Mouse (Mus musculus): ENCODE data around the gene Coil.

Gene Coil

DNA sequence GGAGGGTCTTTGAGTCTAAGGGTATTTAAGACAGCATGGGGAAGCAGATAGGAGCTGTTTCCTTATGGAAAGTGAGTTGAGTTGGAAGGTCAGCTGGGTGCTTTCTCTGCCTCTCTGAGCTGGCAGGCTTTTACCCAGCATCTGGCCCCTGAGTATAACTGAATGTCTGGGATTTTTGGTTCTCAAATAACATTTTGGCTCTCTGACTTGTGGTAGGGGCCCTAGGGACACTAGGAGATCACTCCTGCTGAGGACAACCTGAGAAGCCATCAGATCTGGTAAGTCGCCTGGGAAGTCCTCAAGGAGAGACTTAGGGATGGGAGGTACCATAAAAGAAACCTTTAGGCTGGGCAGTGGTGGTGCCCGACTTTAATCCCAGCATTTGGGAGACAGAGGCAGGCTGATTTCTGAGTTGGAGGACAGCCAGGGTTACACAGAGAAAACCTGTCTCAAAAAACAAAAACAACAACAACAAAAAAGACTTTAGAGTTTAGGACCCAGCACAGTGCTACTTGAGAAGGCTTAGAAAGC, at the start of gene Coil:
TSS of gene Coil (plus strand) at position 51 of the 531 bp plus-strand sequence.
- DNase-seq (ENCODE audit: low read depth) = no peak

DNA sequence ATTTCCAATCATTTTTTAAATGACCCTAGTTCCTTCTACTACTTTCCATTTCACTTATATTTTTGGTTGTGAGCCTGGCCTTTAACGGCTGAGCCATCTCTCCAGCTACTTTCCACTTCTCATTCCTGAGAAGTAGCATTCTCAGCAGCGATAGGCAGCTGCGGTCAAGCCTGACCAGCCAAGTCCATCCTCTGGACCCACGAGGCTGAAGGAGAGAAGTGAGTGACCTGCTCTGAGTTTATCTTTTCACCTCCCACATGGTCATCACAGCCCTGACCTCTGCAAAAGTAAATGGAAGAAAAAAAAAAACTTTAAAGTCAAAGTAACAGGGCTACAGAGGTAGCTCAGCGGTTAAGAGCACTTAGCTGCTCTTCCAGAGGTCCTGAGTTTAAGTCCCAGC, 43.5 kb upstream of the Coil start:
- no peak for DNase-seq (ENCODE audit: low read depth)

DNA sequence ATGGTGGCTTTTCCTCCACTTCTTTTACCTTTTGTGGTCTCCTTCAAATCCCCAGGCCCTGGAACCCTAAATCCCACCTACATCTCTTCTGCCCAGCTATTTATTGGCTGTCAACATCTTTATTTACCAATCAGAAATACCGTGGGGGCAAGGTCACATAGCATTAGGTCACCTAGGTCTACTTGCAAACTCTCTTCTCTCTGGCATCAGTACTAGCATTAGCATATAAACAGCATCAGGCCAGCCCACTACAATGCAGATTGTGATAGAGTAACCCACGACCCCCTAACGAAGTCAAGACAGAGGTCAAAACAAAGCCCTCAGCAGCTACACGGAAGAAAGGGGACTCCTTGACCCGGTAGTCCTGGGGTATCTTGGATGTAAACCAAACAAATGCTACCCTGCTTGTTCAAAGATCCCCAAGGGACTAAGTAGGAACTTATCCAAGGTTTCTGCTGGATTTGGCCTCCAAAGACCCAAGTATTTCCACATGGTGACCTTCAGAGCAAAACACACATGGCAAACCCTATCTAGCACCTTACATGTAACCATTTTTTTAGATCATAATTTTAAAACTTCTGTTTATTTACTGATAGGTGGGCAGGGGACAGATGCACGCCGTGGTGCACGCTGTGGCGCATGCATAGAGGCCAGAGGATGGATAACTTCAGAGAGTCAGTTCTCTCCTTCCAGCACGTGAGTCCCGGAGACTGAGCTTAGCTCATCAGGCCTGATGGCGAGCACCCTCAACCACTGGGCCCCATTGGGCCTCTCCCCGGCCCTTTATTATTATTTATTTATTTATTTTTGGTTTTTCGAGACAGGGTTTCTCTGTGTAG, 38.1 kb upstream of the Coil start:
- DNase-seq (ENCODE audit: low read depth) = no peak

DNA sequence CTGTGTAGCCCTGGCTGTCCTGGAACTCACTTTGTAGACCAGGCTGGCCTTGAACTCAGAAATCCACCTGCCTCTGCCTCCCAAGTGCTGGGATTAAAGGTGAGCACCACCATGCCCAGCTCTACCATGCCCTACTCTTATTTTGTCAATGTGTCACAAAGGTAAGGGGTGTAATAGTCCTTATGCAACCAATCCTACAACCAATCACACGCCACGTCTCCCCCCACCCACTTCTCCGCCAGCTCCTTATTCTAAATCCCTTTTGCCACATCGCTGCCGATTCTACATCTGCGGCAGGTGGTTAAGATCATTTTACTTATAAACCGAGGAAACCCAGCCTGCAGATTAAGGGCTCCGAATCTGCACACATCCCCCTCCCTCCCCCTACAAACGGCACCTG, 37.0 kb upstream of the Coil start:
- no peak for DNase-seq (ENCODE audit: low read depth)

DNA sequence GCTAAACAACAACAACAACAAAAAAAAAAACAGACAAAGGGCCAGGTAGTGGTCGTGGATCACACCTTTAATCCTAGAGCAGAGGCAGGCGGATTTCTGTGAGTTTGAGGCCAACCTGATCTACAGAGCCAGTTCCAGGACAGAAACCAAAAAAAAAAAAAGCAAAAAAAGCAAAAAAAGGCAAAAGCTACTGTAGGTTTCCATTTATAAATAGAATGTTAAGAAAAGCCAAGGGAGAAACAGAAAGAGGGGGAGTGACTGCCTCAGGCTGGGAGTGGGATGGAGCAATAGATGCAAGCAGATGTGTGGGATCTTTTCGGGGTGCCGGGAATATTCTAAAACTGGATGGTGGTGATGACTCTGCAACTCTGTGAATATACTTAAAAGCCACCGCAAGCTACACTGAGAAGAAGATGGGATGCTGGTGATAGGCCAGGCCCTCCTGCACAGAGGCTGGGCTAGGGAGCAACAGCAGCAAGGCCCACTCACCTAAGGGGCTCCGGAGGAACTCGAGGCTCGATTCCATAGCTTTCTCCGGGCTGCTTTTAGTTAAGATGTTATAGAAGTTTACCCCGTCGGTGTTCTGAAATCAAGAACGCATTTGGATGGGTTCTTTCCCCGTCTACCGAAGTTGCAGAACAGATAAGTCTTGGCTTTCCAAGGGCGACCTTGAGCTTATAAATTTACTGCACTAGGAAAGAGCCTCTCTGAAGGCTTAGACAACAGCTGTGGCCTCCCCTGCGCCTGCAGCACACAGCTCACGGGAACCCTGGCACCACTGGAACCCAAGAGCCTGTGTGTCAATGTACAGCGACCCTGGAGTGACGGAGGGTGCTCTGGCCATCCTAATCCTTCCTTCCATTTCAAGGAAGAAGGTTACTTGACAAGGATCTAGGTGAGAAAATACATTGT, 35.7 kb upstream of the Coil start:
- DNase-seq (ENCODE audit: low read depth) = no peak

DNA sequence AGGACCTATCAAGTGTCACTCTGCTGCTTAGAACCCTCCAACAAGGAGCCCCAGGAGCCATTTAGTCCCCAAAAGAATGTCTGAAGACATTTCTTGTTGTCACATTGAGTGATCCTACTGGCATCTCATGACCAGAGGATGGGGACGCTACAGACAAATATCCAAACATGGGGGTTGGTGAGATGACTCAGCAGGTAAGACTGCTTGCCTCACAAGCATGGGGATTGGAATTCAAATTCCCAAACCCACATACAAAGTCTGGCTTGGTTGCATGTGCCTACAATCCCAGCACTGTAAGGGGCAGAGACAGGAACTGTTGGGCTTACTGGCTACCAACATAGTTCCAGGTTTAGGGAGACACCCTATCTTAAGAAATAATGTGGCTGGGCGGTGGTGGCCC, 32.2 kb upstream of the Coil start:
- no peak for DNase-seq (ENCODE audit: low read depth)

DNA sequence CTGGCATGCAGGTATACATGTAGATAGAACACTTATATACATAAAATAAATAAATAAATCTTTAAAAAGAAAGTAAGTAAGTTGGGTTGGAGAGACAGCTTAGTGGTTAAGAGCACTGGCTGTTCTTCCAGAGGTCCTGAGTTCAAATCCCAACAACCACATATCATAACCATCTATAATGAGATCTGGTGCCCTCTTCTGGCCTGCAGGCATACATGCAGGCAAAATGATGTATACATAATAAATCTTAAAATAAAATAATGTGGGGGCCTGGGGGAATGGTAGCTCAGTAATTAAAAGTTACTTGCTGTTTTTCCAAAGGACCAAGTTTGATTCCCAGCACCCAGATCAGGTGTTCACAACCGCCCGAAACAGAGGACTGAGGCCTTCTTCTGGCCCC, 31.3 kb upstream of the Coil start:
- no peak for DNase-seq (ENCODE audit: low read depth)

DNA sequence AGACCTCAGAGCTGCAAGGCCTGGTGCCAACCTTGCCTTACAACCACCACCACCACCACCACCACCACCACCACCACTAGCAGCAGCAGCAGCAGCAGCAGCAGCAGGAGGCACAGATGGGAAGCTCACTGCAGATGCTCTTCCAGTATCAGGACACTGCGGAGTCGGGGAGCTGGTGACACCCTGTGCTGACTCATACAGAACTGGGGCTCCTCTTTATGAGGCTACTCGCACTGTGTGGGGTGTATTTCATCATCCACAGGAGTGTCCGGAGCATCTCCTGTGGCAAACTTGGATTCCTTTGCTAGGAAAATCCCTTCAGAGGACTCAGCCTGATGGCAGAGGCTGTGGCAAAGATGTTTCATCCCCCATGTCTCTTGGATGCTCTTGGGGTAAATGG, 30.4 kb upstream of the Coil start:
- no peak for DNase-seq (ENCODE audit: low read depth)

DNA sequence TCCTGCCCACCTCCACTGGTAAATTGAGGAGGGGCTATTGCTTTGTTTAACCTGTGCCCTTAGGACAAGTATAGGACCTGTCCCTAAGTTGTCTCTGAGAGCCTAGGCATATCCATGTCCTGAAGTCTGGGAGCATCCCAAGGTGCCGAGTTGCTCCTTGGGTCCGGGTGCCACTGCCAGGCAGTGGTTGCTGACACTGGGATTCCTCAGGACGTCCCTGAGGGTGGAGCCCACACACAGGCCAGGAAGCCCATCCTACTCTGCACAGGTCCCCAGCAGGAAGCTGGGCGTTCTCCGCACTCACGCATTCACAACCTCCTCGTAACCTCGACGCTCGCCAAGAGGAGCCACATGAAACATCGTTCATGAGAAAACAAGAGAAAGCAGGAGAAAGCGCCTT, 28.6 kb upstream of the Coil start:
- no peak for DNase-seq (ENCODE audit: low read depth)

DNA sequence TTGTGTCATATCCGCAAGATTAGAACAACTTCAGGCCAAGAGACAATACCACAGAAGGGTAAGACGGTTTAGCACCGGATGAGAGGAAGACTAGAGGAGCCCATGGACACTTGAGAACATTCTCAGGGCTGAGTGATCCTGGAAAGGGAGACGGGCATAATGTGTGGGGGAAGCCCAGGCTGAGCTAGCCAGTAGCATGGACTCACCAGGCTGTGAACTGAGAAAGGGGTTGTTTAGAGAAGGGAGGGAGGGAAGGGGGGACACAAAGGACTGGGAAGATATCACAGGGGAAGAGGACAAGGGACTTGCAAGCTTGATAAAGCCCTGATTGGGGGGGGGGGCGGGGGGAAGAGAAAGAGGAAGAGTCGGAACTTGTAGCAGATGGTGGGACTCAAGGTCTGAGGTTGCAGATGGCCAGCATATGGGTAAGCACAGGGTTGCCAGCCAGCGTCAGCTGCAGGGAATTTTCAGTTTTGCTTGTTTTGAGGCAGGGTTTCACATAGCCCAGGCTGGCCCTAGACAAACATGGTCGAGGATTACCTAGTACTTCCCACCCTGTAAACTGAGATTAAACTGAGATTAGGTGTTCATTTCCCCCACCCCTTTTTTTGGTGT, 24.0 kb upstream of the Coil start:
- DNase-seq (ENCODE audit: low read depth) = no peak

DNA sequence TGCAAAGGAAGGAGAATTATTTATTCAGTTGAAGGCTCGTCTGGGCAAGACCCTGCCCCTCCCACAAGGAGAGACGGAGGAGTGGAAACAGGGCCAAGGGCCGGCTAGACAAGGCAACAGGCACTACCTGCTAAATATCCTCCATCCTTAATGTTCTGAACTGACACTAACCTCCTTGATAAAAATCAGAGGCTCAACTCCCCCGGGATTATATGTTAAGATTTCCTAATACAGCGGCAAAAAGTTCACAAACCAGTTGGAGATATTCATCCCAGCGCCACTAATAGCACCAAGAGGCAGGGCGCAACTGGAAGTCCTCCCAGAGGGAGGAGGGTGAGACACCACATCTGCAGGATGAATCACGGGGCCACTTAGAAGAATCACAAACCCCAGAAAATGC, 21.2 kb upstream of the Coil start:
- DNase-seq (ENCODE audit: low read depth) = no peak

DNA sequence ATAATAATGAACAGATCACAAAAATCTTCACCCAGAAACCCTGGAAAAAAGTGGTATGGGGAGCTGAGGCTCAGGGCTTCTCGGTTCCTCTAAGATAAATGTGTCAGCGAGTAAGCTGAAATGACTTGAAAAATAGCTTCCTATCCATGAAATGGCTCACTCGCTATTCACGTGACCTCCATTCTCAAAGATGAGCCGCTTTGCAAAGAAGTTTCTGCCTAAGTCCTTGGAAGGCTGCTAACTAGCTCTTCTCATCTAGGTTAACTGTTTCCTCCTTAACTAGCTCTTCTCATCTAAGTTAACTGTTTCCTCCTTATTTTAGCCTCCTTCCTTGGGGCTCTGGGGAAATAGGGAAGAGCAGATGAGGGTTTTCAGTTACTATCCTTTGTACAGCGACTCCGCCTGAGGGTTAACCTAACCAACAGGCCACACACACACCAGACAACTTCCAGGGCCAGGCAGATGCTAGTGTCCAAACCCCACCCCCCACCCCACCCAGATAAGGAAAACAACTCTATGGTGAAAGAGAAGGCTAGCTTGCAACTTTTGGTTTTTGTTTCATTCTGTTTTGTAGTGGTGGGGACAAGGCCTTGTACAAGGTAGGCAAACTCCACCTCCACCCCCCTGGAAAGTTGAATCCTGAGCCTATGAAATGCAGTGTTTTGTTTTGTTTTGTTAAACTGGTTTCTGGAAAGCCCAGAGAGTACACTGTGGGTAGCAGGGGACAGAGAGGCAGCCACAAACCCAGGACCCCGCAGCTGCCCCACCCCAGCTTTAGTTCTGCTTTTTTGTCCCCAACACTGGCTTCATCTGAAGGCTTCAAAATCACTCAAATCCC, 20.0 kb upstream of the Coil start:
- no peak for DNase-seq (ENCODE audit: low read depth)

DNA sequence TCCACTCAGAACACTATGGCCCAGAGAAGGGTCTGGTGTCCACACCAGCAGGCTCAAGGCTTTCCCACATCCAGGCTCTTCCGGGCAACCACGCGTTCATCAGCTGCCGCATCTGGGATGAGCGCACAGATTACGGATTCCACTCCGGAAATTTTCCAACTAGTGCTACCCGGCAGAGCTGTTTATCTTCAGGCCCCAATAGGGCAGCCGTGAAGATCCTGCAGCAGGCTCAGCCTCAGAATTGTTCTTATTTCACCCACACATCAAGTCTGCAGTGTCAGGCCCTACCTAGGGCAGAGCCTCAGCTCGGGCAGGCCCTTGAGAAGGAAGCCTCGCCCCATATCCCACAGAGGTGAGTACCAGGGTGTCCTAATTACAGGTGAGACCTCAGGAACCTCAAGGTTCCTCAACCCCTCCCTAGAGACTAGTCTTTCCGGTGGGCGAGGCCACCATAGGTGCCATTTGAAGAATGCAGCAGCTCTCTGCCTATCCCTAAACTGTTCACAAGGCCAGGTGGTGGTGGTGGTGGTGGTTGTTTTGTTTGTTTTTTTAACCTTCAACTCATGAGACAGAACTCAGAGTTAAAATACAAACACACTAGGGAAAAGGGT, 19.3 kb upstream of the Coil start:
- no peak for DNase-seq (ENCODE audit: low read depth)

DNA sequence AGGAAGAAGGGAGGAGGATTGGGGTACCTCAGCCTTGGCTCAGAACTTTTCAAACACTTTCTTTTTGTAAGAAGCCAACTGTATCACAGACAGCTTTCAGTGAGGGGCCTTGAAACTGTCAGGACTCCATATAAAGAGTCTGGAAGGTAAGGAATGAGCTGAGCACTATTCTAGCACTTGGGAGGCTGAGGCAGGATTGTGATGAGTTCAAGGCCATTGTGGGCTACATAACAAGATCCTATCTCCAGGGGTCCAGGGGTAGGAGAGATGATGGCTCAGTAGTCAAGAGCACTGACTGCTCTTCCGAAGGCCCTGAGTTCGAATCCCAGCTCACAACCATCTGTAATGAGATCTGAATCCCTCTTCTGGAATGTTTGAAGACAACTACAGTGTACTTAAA, 18.5 kb upstream of the Coil start:
- DNase-seq (ENCODE audit: low read depth) = no peak

DNA sequence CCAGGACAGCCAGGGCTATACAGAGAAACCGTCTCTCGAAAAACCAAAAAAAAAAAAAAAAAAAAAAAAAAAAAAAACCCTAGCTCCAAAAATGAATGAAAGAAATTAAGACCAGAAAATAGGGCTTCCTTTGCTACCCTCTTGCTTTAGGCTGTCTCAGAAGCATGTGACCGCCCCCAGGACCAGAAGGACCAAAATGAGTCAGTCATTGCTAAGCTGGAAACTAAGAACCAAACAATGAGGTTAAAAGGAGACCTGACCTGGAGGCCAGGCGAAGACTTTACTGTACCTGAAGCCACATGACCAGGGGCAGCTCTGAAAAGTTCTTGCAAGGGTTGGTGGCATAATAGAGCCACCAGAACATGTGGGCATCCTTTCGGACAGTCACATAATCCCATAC, 17.9 kb upstream of the Coil start:
- DNase-seq (ENCODE audit: low read depth) = no peak

DNA sequence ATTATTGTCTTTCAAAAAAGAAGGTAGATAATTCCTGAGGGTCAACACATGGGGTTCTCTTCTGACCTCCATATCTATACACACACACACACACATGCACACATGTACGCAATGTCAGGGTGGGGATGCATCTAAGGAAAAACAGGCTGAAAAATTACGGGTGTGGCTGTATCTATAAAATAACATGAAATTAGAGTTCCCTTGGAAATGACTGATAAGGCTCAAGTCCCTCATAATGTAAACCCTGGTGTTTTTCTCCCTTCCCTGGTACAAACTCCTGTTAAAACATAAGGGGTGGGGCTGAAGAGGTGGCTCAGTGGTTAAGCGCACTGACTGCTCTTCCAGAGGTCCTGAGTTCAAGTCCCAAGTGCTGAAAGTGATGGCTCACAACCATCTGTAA, 16.5 kb upstream of the Coil start:
- no peak for DNase-seq (ENCODE audit: low read depth)

DNA sequence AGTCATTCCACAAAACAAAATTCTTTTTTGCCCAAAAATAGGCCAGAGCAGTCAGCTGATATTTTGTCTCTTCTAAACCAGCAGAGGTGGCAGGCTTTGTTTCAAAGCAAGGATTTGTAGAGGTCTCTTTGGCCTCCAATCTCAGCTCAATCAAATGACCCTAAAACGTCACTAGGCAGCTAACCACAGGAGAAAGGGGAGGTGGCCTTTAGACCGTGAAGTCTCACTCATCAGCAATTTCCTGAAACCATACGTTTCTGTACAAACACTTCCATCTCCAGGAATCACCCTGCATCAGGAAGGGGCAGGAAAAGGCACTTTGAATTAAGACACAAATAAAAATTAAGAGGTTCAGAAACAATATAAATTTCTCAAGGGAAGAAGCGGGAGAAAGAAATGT, 15.2 kb upstream of the Coil start:
- no peak for DNase-seq (ENCODE audit: low read depth)

DNA sequence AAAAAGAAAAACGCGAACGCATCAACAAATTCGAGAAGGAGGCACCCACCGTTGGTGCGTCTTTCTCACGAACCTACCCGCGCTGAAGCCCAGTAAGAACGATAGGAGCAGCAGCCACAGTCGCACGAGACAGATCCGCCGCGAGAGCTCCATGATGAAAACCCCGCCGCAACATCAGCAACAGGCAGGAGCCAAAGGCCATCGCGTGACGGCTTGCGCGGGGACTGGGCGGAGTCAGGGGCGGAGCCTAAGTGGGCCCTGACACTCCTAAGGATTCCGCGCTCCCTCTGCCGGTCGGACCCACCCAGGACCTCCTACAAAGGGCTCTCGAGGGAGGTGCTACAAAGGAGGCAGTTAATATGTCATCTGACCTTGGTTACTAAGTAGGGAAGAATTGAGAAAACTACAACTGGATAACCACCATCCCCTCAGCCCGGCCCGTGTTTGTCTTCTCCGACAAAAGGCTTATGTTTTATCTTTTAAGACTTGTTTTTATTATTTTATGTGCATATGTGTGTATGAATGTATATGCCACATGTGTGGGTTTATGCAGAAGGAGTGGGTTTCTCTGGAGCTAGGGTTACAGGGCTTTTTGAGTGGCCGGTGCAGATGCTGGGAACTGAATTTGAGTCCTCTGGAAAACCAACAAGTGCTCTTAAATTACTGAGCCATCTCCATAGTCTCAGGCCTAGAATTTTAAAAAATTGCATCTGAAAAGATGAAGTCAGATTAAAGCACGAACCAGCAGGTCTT, 14.7 kb upstream of the Coil start, which contains the start of gene Scpep1:
TSS of gene Scpep1 (minus strand) at position 249 of the 753 bp plus-strand sequence.
- DNase-seq (ENCODE audit: low read depth) = peak; percentile 96

DNA sequence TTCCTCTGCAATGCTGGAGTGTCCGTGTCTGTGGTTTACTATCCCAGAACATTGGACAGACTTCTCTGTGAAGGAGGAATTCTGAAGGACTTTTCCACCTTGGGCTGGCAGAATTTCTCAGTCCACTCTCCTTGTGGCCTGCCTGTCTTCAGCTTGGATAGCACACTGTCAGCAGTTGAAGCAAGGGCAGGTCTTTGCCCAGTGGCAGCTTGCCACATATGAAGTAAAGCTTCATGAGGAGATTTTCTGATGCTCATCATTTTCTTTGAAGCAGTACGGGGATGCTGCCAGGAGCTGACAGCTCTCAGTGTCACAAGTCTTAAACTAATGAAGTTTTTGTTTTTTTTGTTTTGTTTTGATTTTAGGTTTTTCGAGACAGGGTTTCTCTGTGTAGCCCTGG, 11.2 kb upstream of the Coil start:
- no peak for DNase-seq (ENCODE audit: low read depth)

DNA sequence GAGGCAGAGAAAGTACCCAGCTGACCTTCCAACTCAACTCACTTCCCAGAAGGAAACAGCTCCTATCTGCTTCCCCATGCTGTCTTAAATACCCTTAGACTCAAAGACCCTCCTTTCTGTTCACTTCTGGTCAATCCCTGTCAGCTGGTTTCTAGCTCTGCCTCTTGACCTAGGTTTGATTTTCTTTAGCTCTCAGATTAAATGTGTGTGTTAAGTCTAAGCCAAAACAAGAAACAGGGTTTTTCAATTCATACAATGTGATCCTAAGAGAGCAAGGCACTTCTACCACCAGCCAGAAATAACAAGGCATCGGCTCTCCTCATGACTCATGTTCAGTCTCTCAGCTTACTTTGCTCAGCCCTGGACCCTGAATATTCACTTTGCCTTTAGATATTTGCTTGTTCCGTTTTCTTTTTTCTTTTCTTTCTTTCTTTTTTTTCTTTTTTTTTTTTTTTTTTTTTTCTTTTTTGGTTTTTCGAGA, 3.1 kb upstream of the Coil start, which contains the start of gene Elobl:
TSS of gene Elobl (minus strand) at position 51 of the 481 bp plus-strand sequence.
- no peak for DNase-seq (ENCODE audit: low read depth)

Measured in naive thymus-derived CD4-positive, alpha-beta T cell, adult 2 months (primary cell).